Mouse (Mus musculus): ENCODE measurements around the gene Gpr108. TPM values are rescaled to one million over a fixed set of nuclear protein-coding genes. Genes with fewer than 3 reads are reported as not detected.

The Gpr108 gene
- polyA plus RNA-seq, 1 experiment from 2014 or later = 29.0 TPM

DNA sequence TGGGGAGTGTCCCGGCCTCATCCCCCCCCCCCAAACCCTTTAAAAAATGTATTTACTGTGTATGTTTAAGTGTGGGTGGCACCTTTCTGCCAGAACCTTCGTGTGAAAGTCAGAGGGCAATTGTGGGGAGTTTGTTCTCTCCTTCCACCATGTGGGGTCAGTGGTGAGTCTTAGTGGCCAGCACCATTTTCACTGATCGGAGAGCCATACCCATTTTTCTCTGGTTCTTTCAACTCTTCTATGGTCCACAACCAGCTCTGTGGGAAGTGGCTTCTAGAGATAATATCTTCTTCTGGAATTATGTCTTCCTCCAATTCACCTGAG, 28.4 kb downstream of the Gpr108 start:
- H3K27me3 ChIP-seq (ENCODE audit: control insufficient read depth, insufficient read depth, low read length) = peaks cover 19% of the 10 kb centered on the region
- no peak for ATAC-seq (ENCODE audit: insufficient number of reproducible peaks, insufficient read depth, low FRiP score, low read depth)
- no peak overlapping the region for H3K4me3 ChIP-seq (ENCODE audit: control insufficient read depth in 1 of 2, insufficient read depth in 1 of 2, low read depth in 1 of 2, low read length in 2 of 2)
- no peak overlapping the region for H3K9ac ChIP-seq (ENCODE audit: low read length)
- H3K36me3 ChIP-seq (ENCODE audit: control insufficient read depth, insufficient read depth, low read length) = no peaks in the 10 kb centered on the region
- H3K27ac ChIP-seq (replicated peaks in 1 of 2; ENCODE audit: control insufficient read depth in 1 of 2, insufficient read depth in 1 of 2, low read depth in 2 of 2, low read length in 2 of 2) = no peak overlapping the region
- WGBS = 25% methylated on average over 3 of the region's 3 CpGs
- no peaks in the 10 kb centered on the region for H3K9me3 ChIP-seq (ENCODE audit: control insufficient read depth, low read length)
- no peak overlapping the region for H3K4me2 ChIP-seq (ENCODE audit: low read length)
- no peaks in the 10 kb centered on the region; a peak in 1 of 4 replicates for H3K4me1 ChIP-seq (ENCODE audit: control insufficient read depth in 2 of 2, insufficient read depth in 2 of 2, low read length in 2 of 2)

DNA sequence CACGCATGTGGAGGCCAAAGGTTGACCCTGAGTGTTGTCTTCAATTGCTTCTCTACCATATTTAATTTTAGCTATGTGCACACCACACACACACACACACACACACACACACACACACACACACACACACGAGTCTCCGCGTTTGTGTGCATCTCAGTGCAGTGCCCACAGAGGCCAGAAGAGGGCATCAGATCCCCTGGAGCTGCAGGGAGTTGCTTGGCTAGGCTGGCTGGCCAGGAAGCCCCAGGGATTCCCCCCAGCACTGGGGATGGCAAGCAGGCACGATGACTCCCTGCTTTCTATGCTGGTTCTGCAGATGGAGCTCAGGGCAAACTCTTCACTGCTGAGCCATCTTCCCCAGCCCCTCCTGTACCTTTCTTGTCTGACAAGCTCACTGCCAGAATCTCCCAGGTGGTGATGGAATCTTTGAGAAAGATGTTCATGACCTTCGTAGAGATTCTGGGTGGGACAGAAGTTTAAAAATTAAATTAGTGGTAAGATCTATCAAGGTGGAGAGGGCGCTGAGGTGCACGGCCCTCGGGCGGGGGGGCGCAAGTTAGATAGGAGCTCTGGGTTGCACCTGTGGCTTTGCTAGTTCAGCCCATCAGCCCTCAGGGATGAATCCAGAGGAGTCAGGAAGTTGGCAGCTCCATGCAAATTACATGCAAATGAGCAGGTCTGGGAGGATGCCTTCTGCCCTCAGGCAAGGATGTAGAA, 28.9 kb downstream of the Gpr108 start:
- Histone ChIP-seq H3K27me3 (ENCODE audit: control insufficient read depth, insufficient read depth, low read length) (peaks cover 14% of the 10 kb centered on the region), H3K9ac (ENCODE audit: low read length) (no peak overlapping the region)

DNA sequence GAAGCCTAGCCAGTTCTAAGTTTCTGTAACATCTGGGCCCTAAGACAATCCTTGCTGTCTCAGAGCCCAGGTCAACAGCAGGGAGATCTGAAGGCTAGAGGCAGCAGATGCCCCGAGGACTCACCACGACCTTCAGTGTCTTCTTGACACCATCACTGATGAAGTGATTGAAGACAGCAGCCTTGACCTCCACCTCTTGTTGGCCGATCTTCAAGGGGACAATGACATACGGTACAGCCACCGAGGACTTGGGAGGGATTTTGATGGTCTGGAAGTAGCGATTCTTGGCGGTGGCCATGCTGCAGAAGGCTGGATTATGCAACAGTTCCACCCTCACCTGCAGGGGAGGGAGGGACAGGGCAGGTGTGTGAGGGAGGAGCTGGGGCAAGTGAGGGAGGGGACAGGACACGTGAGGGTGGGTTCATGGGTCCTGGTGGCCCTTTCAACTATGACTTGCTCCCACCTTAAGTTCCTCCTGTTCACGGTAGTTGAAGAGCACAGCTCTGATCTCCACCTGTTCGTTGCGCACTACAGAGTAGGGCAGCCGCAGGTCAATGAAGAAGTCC, 29.8 kb downstream of the Gpr108 start:
- no peak overlapping the region for H3K4me2 ChIP-seq (ENCODE audit: low read length)
- no peaks in the 10 kb centered on the region for H3K9me3 ChIP-seq (ENCODE audit: control insufficient read depth, low read length)
- peaks cover 10% of the 10 kb centered on the region; the same call in 1 of the 2 replicates for H3K27me3 ChIP-seq (ENCODE audit: control insufficient read depth, insufficient read depth, low read length)
- H3K27ac ChIP-seq (replicated peaks in 1 of 2; ENCODE audit: control insufficient read depth in 1 of 2, insufficient read depth in 1 of 2, low read depth in 2 of 2, low read length in 2 of 2) = no peak overlapping the region
- no peaks in the 10 kb centered on the region; a peak in 1 of 4 replicates for H3K4me1 ChIP-seq (ENCODE audit: control insufficient read depth in 2 of 2, insufficient read depth in 2 of 2, low read length in 2 of 2)
- WGBS = 61% methylated on average over 12 of the region's 12 CpGs
- H3K4me3 ChIP-seq (ENCODE audit: control insufficient read depth in 1 of 2, insufficient read depth in 1 of 2, low read depth in 1 of 2, low read length in 2 of 2) = no peak overlapping the region
- H3K36me3 ChIP-seq (ENCODE audit: control insufficient read depth, insufficient read depth, low read length) = no peaks in the 10 kb centered on the region
- no peak overlapping the region for H3K9ac ChIP-seq (ENCODE audit: low read length)
- no peak for ATAC-seq (ENCODE audit: insufficient number of reproducible peaks, insufficient read depth, low FRiP score, low read depth)

More for the DNA sequence above, 28.9 kb downstream of the Gpr108 start:
- Histone ChIP-seq H3K4me1 (ENCODE audit: control insufficient read depth in 2 of 2, insufficient read depth in 2 of 2, low read length in 2 of 2) (no peaks in the 10 kb centered on the region; a peak in 1 of 4 replicates), H3K9me3 (ENCODE audit: control insufficient read depth, low read length) (no peaks in the 10 kb centered on the region), H3K4me2 (ENCODE audit: low read length) (no peak overlapping the region), H3K27ac (replicated peaks in 1 of 2; ENCODE audit: control insufficient read depth in 1 of 2, insufficient read depth in 1 of 2, low read depth in 2 of 2, low read length in 2 of 2) (no peak overlapping the region), H3K4me3 (ENCODE audit: control insufficient read depth in 1 of 2, insufficient read depth in 1 of 2, low read depth in 1 of 2, low read length in 2 of 2) (no peak overlapping the region), H3K36me3 (ENCODE audit: control insufficient read depth, insufficient read depth, low read length) (no peaks in the 10 kb centered on the region)
- ATAC-seq (ENCODE audit: insufficient number of reproducible peaks, insufficient read depth, low FRiP score, low read depth) = no peak
- 23% methylated on average over 11 of the region's 11 CpGs for WGBS

DNA sequence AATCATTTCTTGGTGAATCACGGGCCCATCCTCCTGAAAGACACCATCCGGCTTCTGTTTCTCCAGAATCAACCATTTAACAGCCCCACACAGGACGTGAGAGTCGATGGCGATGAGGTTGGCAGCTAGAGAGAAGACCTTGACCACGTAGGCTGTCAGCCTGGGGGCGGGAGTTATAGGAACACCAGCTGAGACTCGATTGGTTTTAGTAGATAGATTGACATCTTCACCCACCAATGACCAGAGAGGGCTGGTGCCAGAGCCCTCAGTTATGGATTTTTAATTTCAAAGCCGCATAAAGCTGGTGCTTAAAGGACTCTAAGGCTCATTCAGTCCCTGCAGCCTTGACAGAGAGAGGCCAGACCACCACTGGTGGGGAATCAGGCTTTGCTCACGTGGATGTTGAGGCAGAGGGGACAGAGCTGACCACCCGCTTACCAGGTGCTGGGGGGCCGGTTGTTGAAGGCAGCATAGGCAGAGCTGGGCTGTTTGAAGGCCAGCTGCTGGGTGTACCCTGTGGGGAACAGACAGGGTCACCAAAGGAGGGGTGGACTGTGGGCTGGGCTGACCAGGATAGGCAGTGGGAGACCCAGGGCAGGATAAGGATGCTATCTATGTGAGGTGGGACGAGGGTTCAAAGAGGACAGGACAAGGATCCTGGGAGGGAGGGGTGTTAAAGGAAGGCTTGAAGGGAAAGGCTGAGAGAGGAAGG, 33.4 kb downstream of the Gpr108 start:
- no peak overlapping the region for H3K9ac ChIP-seq (ENCODE audit: low read length)
- H3K36me3 ChIP-seq (ENCODE audit: control insufficient read depth, insufficient read depth, low read length) = no peaks in the 10 kb centered on the region
- H3K4me3 ChIP-seq (ENCODE audit: control insufficient read depth in 1 of 2, insufficient read depth in 1 of 2, low read depth in 1 of 2, low read length in 2 of 2) = no peak overlapping the region
- ATAC-seq (ENCODE audit: insufficient number of reproducible peaks, insufficient read depth, low FRiP score, low read depth) = 0 out of 2 replicates have a peak, but pooled peaks have one; percentile 11
- no peak overlapping the region for H3K27ac ChIP-seq (replicated peaks in 1 of 2; ENCODE audit: control insufficient read depth in 1 of 2, insufficient read depth in 1 of 2, low read depth in 2 of 2, low read length in 2 of 2)
- no peaks in the 10 kb centered on the region for H3K9me3 ChIP-seq (ENCODE audit: control insufficient read depth, low read length)
- WGBS = 39% methylated on average over 13 of the region's 13 CpGs
- no peak overlapping the region for H3K4me2 ChIP-seq (ENCODE audit: low read length)
- H3K27me3 ChIP-seq (ENCODE audit: control insufficient read depth, insufficient read depth, low read length) = peaks cover 10% of the 10 kb centered on the region; the same call in 1 of the 2 replicates
- H3K4me1 ChIP-seq (ENCODE audit: control insufficient read depth in 2 of 2, insufficient read depth in 2 of 2, low read length in 2 of 2) = no peaks in the 10 kb centered on the region; a peak in 1 of 4 replicates

DNA sequence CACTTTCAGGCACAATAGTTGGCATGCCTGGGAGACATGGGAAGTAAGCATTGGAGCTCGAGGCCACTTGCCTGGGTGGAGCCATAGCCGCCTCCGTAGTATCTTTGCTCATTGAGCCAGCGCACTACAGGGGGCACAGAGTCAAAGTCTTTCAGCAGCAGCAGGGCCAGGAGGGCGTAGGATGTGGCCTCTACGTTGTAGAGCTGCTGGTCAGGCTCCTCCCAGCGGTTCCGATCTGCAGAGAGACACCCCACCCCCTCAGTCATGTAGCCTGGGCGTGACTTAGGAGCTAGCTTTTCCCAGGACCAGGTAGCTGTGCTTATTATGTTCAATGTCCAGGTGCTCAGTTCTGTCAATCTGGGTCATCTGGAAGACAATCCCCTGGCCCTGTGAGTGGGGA, 36.7 kb downstream of the Gpr108 start:
- no peak overlapping the region for H3K27ac ChIP-seq (replicated peaks in 1 of 2; ENCODE audit: control insufficient read depth in 1 of 2, insufficient read depth in 1 of 2, low read depth in 2 of 2, low read length in 2 of 2)
- ATAC-seq (ENCODE audit: insufficient number of reproducible peaks, insufficient read depth, low FRiP score, low read depth) = no peak
- no peaks in the 10 kb centered on the region for H3K9me3 ChIP-seq (ENCODE audit: control insufficient read depth, low read length)
- no peak overlapping the region for H3K9ac ChIP-seq (ENCODE audit: low read length)
- H3K4me2 ChIP-seq (ENCODE audit: low read length) = no peak overlapping the region
- H3K4me3 ChIP-seq (ENCODE audit: control insufficient read depth in 1 of 2, insufficient read depth in 1 of 2, low read depth in 1 of 2, low read length in 2 of 2) = no peak overlapping the region
- H3K36me3 ChIP-seq (ENCODE audit: control insufficient read depth, insufficient read depth, low read length) = no peaks in the 10 kb centered on the region
- 61% methylated on average over 9 of the region's 9 CpGs for WGBS
- peaks cover 10% of the 10 kb centered on the region; the same call in 1 of the 2 replicates for H3K27me3 ChIP-seq (ENCODE audit: control insufficient read depth, insufficient read depth, low read length)
- H3K4me1 ChIP-seq (ENCODE audit: control insufficient read depth in 2 of 2, insufficient read depth in 2 of 2, low read length in 2 of 2) = no peaks in the 10 kb centered on the region; a peak in 1 of 4 replicates

DNA sequence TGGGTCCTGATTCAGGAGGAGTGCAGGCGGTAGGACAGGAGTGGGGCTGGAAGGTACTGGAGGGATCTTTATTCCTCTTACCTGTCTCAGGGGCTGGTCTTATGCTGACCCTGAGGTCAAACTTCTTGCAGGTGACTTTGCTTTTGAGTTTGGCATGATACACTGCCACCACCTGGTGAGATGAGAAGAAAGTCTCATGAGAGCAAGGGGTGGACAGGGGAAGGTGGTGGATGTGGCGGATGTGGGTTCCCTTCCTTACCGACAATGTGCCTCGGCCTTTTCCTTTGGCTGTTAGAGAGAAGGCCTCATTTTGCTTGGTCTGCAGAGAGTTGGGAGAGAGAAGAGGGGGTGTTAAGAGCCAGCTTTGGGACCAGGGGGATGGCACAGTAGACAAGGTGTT, 38.9 kb downstream of the Gpr108 start:
- H3K9ac ChIP-seq (ENCODE audit: low read length) = no peak overlapping the region
- no peak for ATAC-seq (ENCODE audit: insufficient number of reproducible peaks, insufficient read depth, low FRiP score, low read depth)
- H3K4me3 ChIP-seq (ENCODE audit: control insufficient read depth in 1 of 2, insufficient read depth in 1 of 2, low read depth in 1 of 2, low read length in 2 of 2) = no peak overlapping the region
- no peak overlapping the region for H3K4me2 ChIP-seq (ENCODE audit: low read length)
- WGBS = 75% methylated on average over 4 of the region's 4 CpGs
- no peaks in the 10 kb centered on the region for H3K4me1 ChIP-seq (ENCODE audit: control insufficient read depth in 2 of 2, insufficient read depth in 2 of 2, low read length in 2 of 2)
- no peaks in the 10 kb centered on the region for H3K9me3 ChIP-seq (ENCODE audit: control insufficient read depth, low read length)
- 0 out of 2 replicates have a peak, but pooled peaks cover 5% of the 10 kb centered on the region for H3K27me3 ChIP-seq (ENCODE audit: control insufficient read depth, insufficient read depth, low read length)
- H3K27ac ChIP-seq (replicated peaks in 1 of 2; ENCODE audit: control insufficient read depth in 1 of 2, insufficient read depth in 1 of 2, low read depth in 2 of 2, low read length in 2 of 2) = no peak overlapping the region
- H3K36me3 ChIP-seq (ENCODE audit: control insufficient read depth, insufficient read depth, low read length) = no peaks in the 10 kb centered on the region

DNA sequence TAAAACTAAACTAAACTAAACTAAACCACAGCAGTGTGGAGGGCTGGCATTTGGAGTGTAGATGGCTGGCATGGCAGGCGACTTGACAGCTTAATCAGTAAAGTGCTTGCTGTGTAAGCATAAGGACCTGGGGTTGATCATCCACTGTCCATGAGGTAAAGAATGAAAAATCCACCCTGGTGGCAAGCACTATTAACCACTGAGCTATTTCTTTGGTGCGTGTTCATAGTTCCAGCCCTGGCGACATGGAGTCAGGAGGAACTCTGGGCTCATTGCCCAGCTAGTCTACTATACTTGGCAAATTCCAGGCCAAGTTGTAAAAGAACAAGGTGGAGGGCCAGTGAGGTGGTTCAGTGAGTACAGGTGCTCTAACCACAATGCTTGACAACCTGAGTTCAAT, 40.3 kb downstream of the Gpr108 start:
- Histone ChIP-seq H3K27ac (replicated peaks in 1 of 2; ENCODE audit: control insufficient read depth in 1 of 2, insufficient read depth in 1 of 2, low read depth in 2 of 2, low read length in 2 of 2) (no peak overlapping the region), H3K9ac (ENCODE audit: low read length) (no peak overlapping the region), H3K9me3 (ENCODE audit: control insufficient read depth, low read length) (no peaks in the 10 kb centered on the region), H3K36me3 (ENCODE audit: control insufficient read depth, insufficient read depth, low read length) (no peaks in the 10 kb centered on the region), H3K4me1 (ENCODE audit: control insufficient read depth in 2 of 2, insufficient read depth in 2 of 2, low read length in 2 of 2) (no peaks in the 10 kb centered on the region), H3K27me3 (ENCODE audit: control insufficient read depth, insufficient read depth, low read length) (no peaks in the 10 kb centered on the region), H3K4me2 (ENCODE audit: low read length) (no peak overlapping the region), H3K4me3 (ENCODE audit: control insufficient read depth in 1 of 2, insufficient read depth in 1 of 2, low read depth in 1 of 2, low read length in 2 of 2) (no peak overlapping the region)
- WGBS = 70% methylated on average over 3 of the region's 3 CpGs
- no peak for ATAC-seq (ENCODE audit: insufficient number of reproducible peaks, insufficient read depth, low FRiP score, low read depth)

Measured in heart, embryonic 14.5 days (tissue).